Mouse (Mus musculus) olfactory bulb, adult 2 months (tissue): ENCODE measurements around the gene Gm28635.

Source experiments
- CTCF ChIP-seq: fragments of 200-500 bp; IDR thresholded peaks from 2 replicates; pipeline ENCODE4 v1.5.1; 2012; ENCODE audit warnings: low read depth, mild to moderate bottlenecking, low read length, moderate library complexity; ENCODE audit not compliant: insufficient read depth
- POLR2A ChIP-seq: fragments of 200-500 bp; IDR thresholded peaks from 2 replicates; pipeline ENCODE4 v1.6.1; 2012; ENCODE audit warnings: mild to moderate bottlenecking, low read depth, low read length, moderate library complexity; ENCODE audit not compliant: insufficient read depth

DNA sequence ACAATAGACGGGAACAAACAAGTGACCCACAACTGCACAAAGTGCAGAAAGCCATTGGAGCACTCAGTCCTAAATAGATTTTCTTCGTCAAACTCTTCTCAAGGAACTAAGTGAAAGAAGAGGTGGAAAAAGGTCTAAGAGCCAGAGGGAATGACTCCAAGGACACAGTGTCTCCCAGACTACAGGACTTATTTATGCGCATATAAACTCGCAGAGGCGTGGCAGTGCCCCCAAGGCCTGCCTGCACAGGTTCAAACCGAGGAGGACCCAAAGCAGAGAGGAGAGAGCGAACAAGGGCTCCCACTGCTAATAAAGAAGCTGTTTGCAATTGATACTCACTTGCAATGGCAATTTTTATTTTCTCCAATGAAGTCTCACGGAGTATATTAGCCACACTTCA, 92.1 kb downstream of the Gm28635 start:
- no peak for TF ChIP-seq POLR2A
- TF ChIP-seq CTCF, result no peak
